Mouse (Mus musculus) liver, embryonic 11.5 days (tissue): ENCODE measurements around the gene Shisal2a. TPM values are rescaled to one million over a fixed set of nuclear protein-coding genes. Genes with fewer than 3 reads are reported as not detected.

Experiments
- ATAC-seq: fragments of 200-750 bp; cut with Nextera tagmentation; replicated peaks from 2 replicates; pipeline ENCODE4 v1.8.0; 2017; ENCODE audit warnings: moderate number of reproducible peaks, mild to moderate bottlenecking, moderate TSS enrichment, moderate library complexity; ENCODE audit not compliant: low FRiP score
- DNase-seq: peaks from one replicate; pipeline ENCODE4 v3.0.0-alpha.2; 2017; ENCODE audit warnings: low spot score
- H3K27ac ChIP-seq: fragments of 300-500 bp; sonication (generic); 2 replicates; pipeline ENCODE4 v1.5.1; 2014; ENCODE audit warnings: mild to moderate bottlenecking, low read depth, low read length, control low read depth
- H3K27me3 ChIP-seq: fragments of 300-500 bp; sonication (generic); replicated peaks from 2 replicates; pipeline ENCODE4 v1.6.1; 2014; ENCODE audit warnings: low read length, mixed read lengths; ENCODE audit not compliant: control insufficient read depth, insufficient read depth
- H3K36me3 ChIP-seq: fragments of 300-500 bp; sonication (generic); 2 replicates; pipeline ENCODE4 v1.6.1; 2014; ENCODE audit warnings: mild to moderate bottlenecking, low read length, moderate library complexity, mixed read lengths; ENCODE audit not compliant: control insufficient read depth, insufficient read depth
- H3K4me1 ChIP-seq: fragments of 300-500 bp; sonication (generic); replicated peaks from 2 replicates; pipeline ENCODE4 v1.6.1; 2014; ENCODE audit warnings: low read length, mixed read lengths; ENCODE audit not compliant: control insufficient read depth, insufficient read depth
- H3K4me2 ChIP-seq: fragments of 300-500 bp; sonication (generic); 2 replicates; pipeline ENCODE4 v1.6.1; 2014; ENCODE audit warnings: mild to moderate bottlenecking, control low read depth, moderate library complexity
- H3K4me3 ChIP-seq: fragments of 300-500 bp; sonication (generic); 2 replicates; pipeline ENCODE4 v1.5.1; 2014; ENCODE audit warnings: low read depth, low read length, control low read depth
- H3K9ac ChIP-seq: fragments of 300-500 bp; sonication (generic); 2 replicates; pipeline ENCODE4 v1.6.1; 2014; ENCODE audit warnings: low read depth, low read length, control low read depth
- H3K9me3 ChIP-seq: fragments of 300-500 bp; sonication (generic); 2 replicates; pipeline ENCODE4 v1.6.1; 2016; ENCODE audit warnings: low read length, inconsistent platforms, mixed read lengths; ENCODE audit not compliant: control insufficient read depth
- WGBS: fragments of 180-500 bp; shearing (Covaris S2); extraction: QIAGEN DNeasy Blood & Tissue Kit; methylation state at CpG from one replicate; pipeline ENCODE4 v1.1.7; 2014; 5-methylcytosine and 5-hydroxymethylcytosine counted together
- polyA plus RNA-seq: library from polyadenylated mRNA; unstranded; fragments of >200 nt; fragmentation: Nextera tagmentation; extraction: Ambion mirVana; gene quantifications from 2 replicates; pipeline ENCODE4 v1.2.1, GENCODE M21; 2014

The Shisal2a gene
- polyA plus RNA-seq, 1 experiment from 2014 or later = 1.9 TPM

DNA sequence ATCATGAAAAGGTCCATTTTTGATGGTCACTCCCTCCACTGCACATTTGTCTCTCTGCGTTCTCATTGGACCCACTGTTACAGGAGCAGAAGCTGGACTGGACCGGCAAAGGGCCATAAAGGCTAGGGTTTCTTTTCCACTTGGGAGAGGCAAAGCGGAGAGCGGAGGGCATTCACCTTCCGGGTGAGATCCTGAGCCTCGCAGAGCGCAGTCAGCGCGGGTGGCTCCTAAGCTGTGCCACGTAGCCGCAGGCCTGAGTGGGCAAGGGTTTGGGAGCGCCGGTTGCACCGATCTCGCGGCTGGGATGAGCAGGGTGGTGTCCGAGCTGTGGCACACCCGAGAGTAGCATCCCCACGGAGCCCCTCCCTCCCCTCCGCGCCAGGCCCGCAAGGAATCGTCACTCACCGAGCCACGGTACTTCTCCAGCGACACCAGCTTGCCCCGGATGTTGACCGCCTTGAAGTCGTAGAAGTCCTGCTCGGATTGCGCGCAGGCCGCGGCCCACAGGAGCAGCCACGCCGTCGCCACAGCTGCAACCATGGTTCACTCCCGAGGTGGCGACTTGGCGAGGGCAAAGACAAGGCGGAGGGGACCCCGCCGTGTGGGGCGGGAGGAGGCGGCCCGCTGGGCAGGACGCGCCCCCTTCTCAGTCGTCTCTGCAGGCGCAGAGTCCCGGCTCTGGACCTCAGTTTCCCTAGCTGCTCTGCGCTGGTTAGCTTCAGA is 23.1 kb upstream of the Shisal2a start:
- 4% methylated on average over 52 of the region's 52 CpGs for WGBS

DNA sequence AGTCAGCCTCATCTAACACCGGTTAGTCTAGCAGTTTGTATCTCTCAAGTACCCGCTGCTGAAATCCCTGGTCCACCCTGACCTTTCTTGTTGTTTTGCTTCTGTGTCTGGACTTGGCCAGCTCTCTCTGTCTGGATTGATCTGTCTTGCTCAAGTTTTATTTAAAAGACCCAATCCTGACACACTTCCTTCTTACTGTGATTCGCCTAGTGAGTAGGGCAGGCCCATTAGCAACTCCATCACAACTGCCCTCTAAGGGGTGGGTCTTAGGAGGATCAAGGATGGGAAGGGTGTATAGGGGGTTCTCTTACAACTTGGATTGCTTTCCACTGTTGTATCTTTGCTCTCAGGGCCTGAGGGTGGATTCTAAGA is 22.6 kb upstream of the Shisal2a start:
- H3K36me3 ChIP-seq = no peaks in the 10 kb centered on the region
- peak overlapping the region; percentile 49 for H3K4me3 ChIP-seq
- H3K9me3 ChIP-seq = no peaks in the 10 kb centered on the region
- H3K4me2 ChIP-seq = peak overlapping the region; percentile 71
- H3K4me1 ChIP-seq = peaks cover 4% of the 10 kb centered on the region; the same call in 1 of the 2 replicates
- 65% methylated on average over 3 of the region's 3 CpGs for WGBS
- DNase-seq (no peak), ATAC-seq (no peak; the same call in 1 of the 2 replicates)
- peak overlapping the region; percentile 50 for H3K9ac ChIP-seq
- H3K27ac ChIP-seq = peak overlapping the region; percentile 62
- peaks cover 13% of the 10 kb centered on the region for H3K27me3 ChIP-seq

More for the DNA sequence above, 23.1 kb upstream of the Shisal2a start:
- Histone ChIP-seq H3K4me3 (peak overlapping the region; percentile 49), H3K27ac (peak overlapping the region; percentile 62), H3K9me3 (no peaks in the 10 kb centered on the region), H3K27me3 (peaks cover 13% of the 10 kb centered on the region), H3K4me2 (peak overlapping the region; percentile 71), H3K36me3 (no peaks in the 10 kb centered on the region), H3K9ac (peak overlapping the region; percentile 50), H3K4me1 (peaks cover 4% of the 10 kb centered on the region; the same call in 1 of the 2 replicates)
- DNase-seq = no peak
- ATAC-seq = no peak

DNA sequence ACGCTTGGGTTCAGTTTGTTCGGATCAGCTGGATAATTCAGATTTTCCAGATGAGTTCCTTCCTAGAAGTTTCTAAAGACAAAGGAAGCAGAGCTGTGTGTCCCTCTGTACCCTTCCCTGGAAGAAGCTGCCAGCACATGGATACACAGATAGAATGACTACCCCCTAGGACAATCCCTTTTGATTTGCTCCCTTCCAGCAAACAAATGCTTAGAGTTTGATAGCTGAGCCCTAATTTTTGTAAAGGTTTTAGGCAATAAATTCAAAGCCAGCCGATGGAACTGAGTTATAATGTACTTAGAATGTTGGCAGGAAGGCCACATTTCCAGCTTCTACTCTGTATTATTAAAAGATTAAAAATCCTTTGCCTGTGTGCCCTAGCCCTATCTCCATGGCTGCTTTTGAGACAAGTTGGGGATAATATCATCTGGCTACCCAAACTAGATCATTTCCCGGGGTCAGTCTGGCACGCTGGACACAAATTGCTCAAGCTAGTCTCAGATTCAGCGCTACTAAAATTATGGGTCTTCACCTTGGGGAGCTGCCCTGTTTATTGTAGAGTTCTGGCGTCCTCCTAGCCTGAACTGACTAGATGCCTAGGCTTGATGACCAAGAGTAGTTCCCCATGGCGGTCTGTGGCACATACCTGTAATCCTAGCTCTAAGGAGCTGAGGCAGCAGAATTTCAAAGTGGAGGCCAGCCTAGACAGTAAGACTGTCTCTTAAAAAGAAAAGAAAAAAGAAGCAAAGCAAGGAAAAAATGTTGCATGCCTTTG is 20.9 kb upstream of the Shisal2a start:
- H3K9me3 ChIP-seq = no peaks in the 10 kb centered on the region
- WGBS = 86% methylated on average over 8 of the region's 8 CpGs
- no peak overlapping the region for H3K27ac ChIP-seq
- no peak for ATAC-seq
- H3K4me3 ChIP-seq = no peak overlapping the region
- H3K4me1 ChIP-seq = peaks cover 4% of the 10 kb centered on the region; the same call in 1 of the 2 replicates
- H3K27me3 ChIP-seq = peaks cover 13% of the 10 kb centered on the region
- no peak overlapping the region for H3K9ac ChIP-seq
- no peaks in the 10 kb centered on the region for H3K36me3 ChIP-seq
- H3K4me2 ChIP-seq = no peak overlapping the region
- no peak for DNase-seq

DNA sequence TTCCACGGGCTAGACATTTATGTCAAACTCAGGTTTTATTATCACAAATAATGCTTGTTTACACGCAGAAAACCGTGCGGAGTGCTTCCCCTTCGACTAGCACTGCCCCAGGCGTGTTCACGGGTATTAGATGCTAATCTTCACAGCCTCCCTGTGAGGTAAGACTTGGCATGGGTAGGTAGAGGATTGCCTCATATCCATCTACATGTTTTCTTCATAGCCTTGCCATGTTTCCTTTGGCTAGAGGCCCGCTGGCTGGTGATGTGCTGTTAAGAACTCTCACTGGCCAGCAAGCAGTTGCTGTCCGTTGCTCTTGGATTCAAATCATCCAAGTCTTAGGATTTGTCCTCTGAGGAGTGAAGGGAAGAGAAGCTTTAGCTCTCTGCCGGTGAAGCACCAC is 17.2 kb upstream of the Shisal2a start:
- Histone ChIP-seq H3K27me3 (no peaks in the 10 kb centered on the region), H3K4me3 (no peak overlapping the region), H3K9ac (no peak overlapping the region), H3K4me2 (no peak overlapping the region), H3K4me1 (no peaks in the 10 kb centered on the region), H3K36me3 (no peaks in the 10 kb centered on the region), H3K27ac (no peak overlapping the region), H3K9me3 (no peaks in the 10 kb centered on the region)
- 86% methylated on average over 10 of the region's 10 CpGs for WGBS
- DNase-seq = no peak
- no peak for ATAC-seq

DNA sequence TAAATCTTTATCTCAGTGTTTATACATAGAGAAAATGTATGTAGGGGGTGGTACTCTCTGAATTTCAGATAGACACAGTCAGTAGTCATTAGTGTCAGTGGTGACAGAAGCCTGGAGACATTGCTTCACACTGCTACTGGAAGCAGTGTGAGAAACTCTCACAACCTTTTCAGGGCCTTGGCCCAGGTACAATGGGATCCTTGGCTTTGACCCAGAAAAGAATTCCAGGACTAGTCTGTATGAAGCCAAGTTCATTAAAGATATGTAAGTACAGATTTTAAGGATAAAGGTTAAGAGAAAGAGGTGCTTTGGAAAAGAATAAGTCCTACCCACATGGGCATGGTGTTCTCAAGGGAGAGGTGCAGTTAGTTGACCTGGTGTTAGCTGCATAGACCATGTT is 11.1 kb upstream of the Shisal2a start:
- no peak for DNase-seq
- H3K9me3 ChIP-seq = no peaks in the 10 kb centered on the region
- H3K9ac ChIP-seq = no peak overlapping the region
- no peak for ATAC-seq
- no peak overlapping the region for H3K4me3 ChIP-seq
- H3K36me3 ChIP-seq = no peaks in the 10 kb centered on the region
- peaks cover 4% of the 10 kb centered on the region for H3K4me1 ChIP-seq
- no peaks in the 10 kb centered on the region for H3K27me3 ChIP-seq
- no peak overlapping the region for H3K27ac ChIP-seq
- no peak overlapping the region for H3K4me2 ChIP-seq

DNA sequence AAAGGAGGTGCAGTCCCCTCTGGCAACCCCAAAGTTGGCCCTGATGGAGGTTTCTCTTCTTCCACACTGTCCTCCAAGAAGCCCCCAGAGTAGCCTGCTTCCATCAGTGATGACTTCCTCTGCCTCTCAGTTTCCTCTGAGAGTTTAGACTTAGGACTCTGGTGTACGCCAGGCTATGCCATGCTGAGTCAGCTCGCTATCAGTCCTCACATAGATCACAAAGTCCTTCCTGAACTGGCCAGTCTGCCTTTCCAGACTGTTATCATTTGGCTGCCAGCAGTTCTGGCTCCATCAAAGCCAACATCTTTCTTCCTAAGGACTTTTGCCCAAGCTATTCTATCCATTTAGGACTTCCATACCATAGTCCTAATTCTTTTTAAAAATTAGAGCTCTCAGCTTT is 9.4 kb upstream of the Shisal2a start:
- Histone ChIP-seq H3K9ac (no peak overlapping the region), H3K36me3 (no peaks in the 10 kb centered on the region), H3K4me1 (peaks cover 11% of the 10 kb centered on the region), H3K4me3 (no peak overlapping the region), H3K9me3 (no peaks in the 10 kb centered on the region), H3K27ac (no peak overlapping the region), H3K4me2 (no peak overlapping the region), H3K27me3 (no peaks in the 10 kb centered on the region)
- WGBS = 24% methylated on average over 2 of the region's 2 CpGs
- DNase-seq (no peak), ATAC-seq (0 out of 2 replicates have a peak, but pooled peaks have one; percentile 41)

DNA sequence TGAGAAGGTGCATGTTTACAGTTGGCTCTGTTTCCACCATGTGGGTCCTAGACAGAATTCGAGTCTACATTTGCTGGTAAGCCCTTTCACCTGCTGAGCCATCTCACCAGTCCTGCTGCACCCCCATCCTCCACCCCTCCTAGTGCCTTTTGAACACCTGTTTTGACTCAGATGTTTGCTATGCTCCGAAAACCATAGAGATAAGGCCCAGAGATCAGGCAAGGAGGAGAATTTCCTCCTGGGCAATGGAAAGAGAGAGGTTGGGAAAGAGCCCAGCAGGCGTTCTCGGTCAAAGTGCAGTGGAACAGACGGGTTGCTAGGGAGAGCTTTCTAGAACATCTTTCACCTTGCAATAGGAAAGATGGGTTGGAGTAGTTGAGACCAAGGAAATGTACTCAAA is 8.0 kb upstream of the Shisal2a start:
- no peak for DNase-seq
- Histone ChIP-seq H3K9me3 (no peaks in the 10 kb centered on the region), H3K4me2 (no peak overlapping the region), H3K9ac (no peak overlapping the region), H3K36me3 (no peaks in the 10 kb centered on the region), H3K27ac (no peak overlapping the region), H3K4me3 (no peak overlapping the region), H3K27me3 (0 out of 2 replicates have a peak, but pooled peaks cover 2% of the 10 kb centered on the region), H3K4me1 (peaks cover 12% of the 10 kb centered on the region)
- WGBS = 72% methylated on average over 5 of the region's 5 CpGs
- ATAC-seq = no peak

DNA sequence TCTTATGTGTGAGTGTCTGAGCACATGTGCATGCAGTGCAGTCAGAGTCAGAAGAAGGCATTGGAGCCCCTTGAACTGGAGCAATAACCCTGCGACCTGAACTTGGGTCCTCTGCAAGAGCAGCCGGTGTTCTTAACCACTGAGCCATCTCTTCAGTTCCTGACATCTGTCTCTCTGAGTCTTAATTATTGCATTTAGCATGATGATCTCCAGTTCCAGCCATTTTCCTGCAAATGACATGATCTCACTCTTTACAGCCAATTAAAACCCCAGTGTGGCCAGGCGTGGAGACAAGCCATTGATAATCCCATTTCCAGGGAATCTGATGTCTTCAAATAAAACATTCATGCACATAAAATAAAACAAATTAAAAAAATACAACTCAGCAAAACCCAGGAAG is 5.6 kb upstream of the Shisal2a start:
- Histone ChIP-seq H3K9ac (no peak overlapping the region), H3K9me3 (no peaks in the 10 kb centered on the region), H3K4me2 (no peak overlapping the region), H3K4me3 (no peak overlapping the region), H3K36me3 (no peaks in the 10 kb centered on the region), H3K4me1 (peaks cover 12% of the 10 kb centered on the region), H3K27ac (no peak overlapping the region), H3K27me3 (peaks cover 23% of the 10 kb centered on the region)
- DNase-seq = no peak
- no peak for ATAC-seq
- 77% methylated on average over 3 of the region's 3 CpGs for WGBS
